Mouse (Mus musculus) limb, embryonic 14.5 days (tissue): ENCODE data around the gene Mia2. TPM values are rescaled to one million over a fixed set of nuclear protein-coding genes. Genes with fewer than 3 reads are reported as not detected.

ENCODE experiments used
- ATAC-seq: fragments of 200-750 bp; cut with Nextera tagmentation; 2 replicates; pipeline ENCODE4 v1.8.0; 2017; ENCODE audit warnings: low read depth, moderate number of reproducible peaks, moderate TSS enrichment; ENCODE audit not compliant: low FRiP score
- DNase-seq: peaks from one replicate; pipeline ENCODE4 v3.0.0-alpha.2; 2015; ENCODE audit warnings: low spot score
- H3K27ac ChIP-seq: fragments of 300-500 bp; sonication (generic); replicated peaks from 2 replicates; pipeline ENCODE4 v1.5.1; 2014; ENCODE audit warnings: low read depth, mild to moderate bottlenecking, low read length, moderate library complexity, mixed read lengths
- H3K27me3 ChIP-seq: fragments of 300-500 bp; sonication (generic); 2 replicates; pipeline ENCODE4 v1.6.1; 2014; ENCODE audit warnings: low read length, mixed read lengths; ENCODE audit not compliant: control insufficient read depth, insufficient read depth
- H3K36me3 ChIP-seq: fragments of 300-500 bp; sonication (generic); 2 replicates; pipeline ENCODE4 v1.6.1; 2014; ENCODE audit warnings: mild to moderate bottlenecking, low read length, moderate library complexity, mixed read lengths; ENCODE audit not compliant: control insufficient read depth, insufficient read depth
- H3K4me1 ChIP-seq: fragments of 300-500 bp; sonication (generic); 2 replicates; pipeline ENCODE4 v1.6.1; 2014; ENCODE audit warnings: antibody characterized with exemption, low read length, mixed read lengths; ENCODE audit not compliant: control insufficient read depth, insufficient read depth
- H3K4me2 ChIP-seq: fragments of 300-500 bp; sonication (generic); replicated peaks from 2 replicates; pipeline ENCODE4 v1.6.1; 2014; ENCODE audit warnings: low read depth, mild to moderate bottlenecking, low read length, moderate library complexity; ENCODE audit not compliant: severe bottlenecking
- H3K4me3 ChIP-seq: fragments of 300-500 bp; sonication (generic); replicated peaks from 2 replicates; pipeline ENCODE4 v1.5.1; 2014; ENCODE audit warnings: low read length
- H3K9ac ChIP-seq: fragments of 300-500 bp; sonication (generic); 2 replicates; pipeline ENCODE4 v1.6.1; 2014; ENCODE audit warnings: mild to moderate bottlenecking, low read depth, low read length, moderate library complexity; ENCODE audit not compliant: severe bottlenecking
- H3K9me3 ChIP-seq: fragments of 300-500 bp; sonication (generic); 2 replicates; pipeline ENCODE4 v1.6.1; 2016; ENCODE audit warnings: low read length; ENCODE audit not compliant: control insufficient read depth
- POLR2A ChIP-seq: fragments of 200-500 bp; IDR thresholded peaks from 2 replicates; pipeline ENCODE4 v1.8.0; 2012; ENCODE audit warnings: inconsistent platforms, mild to moderate bottlenecking, moderate library complexity, borderline replicate concordance; ENCODE audit not compliant: insufficient read depth, insufficient read length; ENCODE audit errors: extremely low read depth
- WGBS: fragments of 180-500 bp; shearing (Covaris S2); extraction: QIAGEN DNeasy Blood & Tissue Kit; methylation state at CpG from one replicate; pipeline ENCODE4 v1.1.7; 2014; 5-methylcytosine and 5-hydroxymethylcytosine counted together
- polyA plus RNA-seq, 2 experiments: library from polyadenylated mRNA; depleted of rRNA in 1 of 2; stranded (reverse) in 1 of 2; unstranded in 1 of 2; fragments of >200 nt; fragmentation: Nextera tagmentation in 1 of 2; extraction: Ambion mirVana in 1 of 2; gene quantifications; 2 replicates each; pipeline versions ENCODE4 v1.2.1 to v1.2.3; 2012 to 2014

Mia2 gene
- polyA plus RNA-seq, 2 experiments: 59.1 to 61.8 TPM

- Histone ChIP-seq H3K9ac (no peak overlapping the region), H3K36me3 (peaks cover 17% of the 10 kb centered on the region), H3K27me3 (no peaks in the 10 kb centered on the region), H3K4me3 (no peak overlapping the region), H3K27ac (no peak overlapping the region), H3K9me3 (no peaks in the 10 kb centered on the region), H3K4me1 (peaks cover 16% of the 10 kb centered on the region), H3K4me2 (no peak overlapping the region)
- DNase-seq (no peak), ATAC-seq (no peak)
- WGBS: 94% methylated on average over 4 of the region's 4 CpGs
- no peak for TF ChIP-seq POLR2A
Observed at GRCm38 (mm10) chr12:59135096-59135495, 39.5 kb downstream of the Mia2 start.

DNA sequence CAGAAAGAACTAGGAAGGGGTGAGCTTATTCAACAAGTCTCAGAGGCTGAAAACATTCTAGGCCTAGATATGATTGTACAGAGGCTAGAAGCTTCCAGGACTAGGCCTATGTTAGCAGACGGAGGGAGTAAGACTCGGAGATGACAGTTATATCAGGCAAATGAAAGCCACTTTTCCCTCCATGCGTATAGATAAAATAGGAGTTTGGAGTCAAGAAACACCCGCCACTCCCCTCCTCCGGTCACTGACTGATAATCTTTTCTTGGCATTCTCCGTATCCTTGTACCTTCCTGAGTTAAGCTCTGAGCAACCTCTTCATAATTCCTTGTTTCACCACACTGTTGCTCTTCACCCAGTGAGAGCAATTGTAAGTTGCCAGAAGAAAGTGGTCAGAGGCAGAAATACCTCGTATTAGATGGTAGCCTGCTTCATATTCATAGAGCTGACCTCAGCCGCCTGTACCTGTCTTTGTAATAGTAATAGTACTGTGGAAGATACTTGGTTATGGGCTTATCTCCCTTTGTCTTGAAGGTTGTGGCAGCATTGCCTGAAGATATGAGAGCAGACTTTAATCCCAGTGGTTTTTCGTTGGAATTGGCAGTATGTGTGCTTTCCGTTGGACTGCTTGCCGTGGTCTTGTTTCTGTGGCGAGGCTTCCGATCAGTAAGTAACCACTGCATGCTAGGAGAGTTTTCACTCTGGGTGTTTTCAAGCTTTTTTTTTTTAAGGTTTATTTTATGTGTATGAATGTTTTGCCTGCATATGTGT is 40.1 kb downstream of the Mia2 start:
- TF ChIP-seq POLR2A: no peak
- Histone ChIP-seq H3K27ac (no peak overlapping the region), H3K9me3 (no peaks in the 10 kb centered on the region), H3K36me3 (peaks cover 20% of the 10 kb centered on the region), H3K9ac (no peak overlapping the region), H3K27me3 (no peaks in the 10 kb centered on the region), H3K4me3 (no peak overlapping the region), H3K4me2 (no peak overlapping the region), H3K4me1 (peaks cover 13% of the 10 kb centered on the region)
- DNase-seq: no peak
- 93% methylated on average over 13 of the region's 13 CpGs for WGBS
- ATAC-seq: no peak

DNA sequence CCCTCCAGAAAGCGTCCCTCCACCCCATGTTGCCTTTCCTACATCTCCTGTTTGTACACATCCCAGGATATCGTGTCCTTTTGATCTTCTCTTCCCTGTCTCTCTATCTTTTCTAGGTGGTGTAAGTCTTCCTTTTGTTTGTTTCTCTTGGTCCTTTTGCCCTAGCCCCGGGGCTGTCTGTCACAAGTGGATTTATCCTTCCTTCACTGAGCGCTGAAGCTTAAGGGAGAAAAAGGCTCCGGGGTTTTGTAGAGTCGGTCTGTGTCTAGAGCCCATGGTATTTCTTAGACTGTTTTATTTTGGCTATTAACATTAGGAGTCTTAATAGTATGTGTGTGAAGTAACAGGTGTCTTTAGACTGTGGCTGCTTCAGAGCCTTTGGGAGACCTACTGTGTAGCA is 41.4 kb downstream of the Mia2 start:
- H3K9ac ChIP-seq: no peak overlapping the region
- H3K27ac ChIP-seq: no peak overlapping the region
- no peak overlapping the region for H3K4me3 ChIP-seq
- H3K4me2 ChIP-seq: no peak overlapping the region
- ATAC-seq (no peak), DNase-seq (no peak)
- no peaks in the 10 kb centered on the region for H3K9me3 ChIP-seq
- H3K27me3 ChIP-seq: no peaks in the 10 kb centered on the region
- WGBS: 85% methylated on average over 6 of the region's 6 CpGs
- no peak for TF ChIP-seq POLR2A
- peaks cover 32% of the 10 kb centered on the region for H3K36me3 ChIP-seq
- peaks cover 13% of the 10 kb centered on the region for H3K4me1 ChIP-seq

GRCm38 (mm10) chr12:59139372-59139771 is 43.8 kb downstream of the Mia2 start:
- no peak overlapping the region for H3K27ac ChIP-seq
- H3K4me1 ChIP-seq: no peaks in the 10 kb centered on the region
- TF ChIP-seq POLR2A: no peak
- H3K4me3 ChIP-seq: no peak overlapping the region
- no peak overlapping the region for H3K4me2 ChIP-seq
- 78% methylated on average over 2 of the region's 2 CpGs for WGBS
- H3K9me3 ChIP-seq: no peaks in the 10 kb centered on the region
- H3K36me3 ChIP-seq: peaks cover 42% of the 10 kb centered on the region
- H3K9ac ChIP-seq: no peak overlapping the region
- ATAC-seq (no peak), DNase-seq (no peak)
- H3K27me3 ChIP-seq: no peaks in the 10 kb centered on the region

GRCm38 (mm10) chr12:59145130-59145529 is 49.5 kb downstream of the Mia2 start:
- peaks cover 71% of the 10 kb centered on the region for H3K36me3 ChIP-seq
- no peak overlapping the region for H3K4me2 ChIP-seq
- no peak overlapping the region for H3K4me3 ChIP-seq
- no peaks in the 10 kb centered on the region for H3K4me1 ChIP-seq
- H3K9ac ChIP-seq: no peak overlapping the region
- no peaks in the 10 kb centered on the region for H3K27me3 ChIP-seq
- DNase-seq (no peak), ATAC-seq (no peak)
- TF ChIP-seq POLR2A: no peak
- no peaks in the 10 kb centered on the region for H3K9me3 ChIP-seq
- H3K27ac ChIP-seq: no peak overlapping the region

DNA sequence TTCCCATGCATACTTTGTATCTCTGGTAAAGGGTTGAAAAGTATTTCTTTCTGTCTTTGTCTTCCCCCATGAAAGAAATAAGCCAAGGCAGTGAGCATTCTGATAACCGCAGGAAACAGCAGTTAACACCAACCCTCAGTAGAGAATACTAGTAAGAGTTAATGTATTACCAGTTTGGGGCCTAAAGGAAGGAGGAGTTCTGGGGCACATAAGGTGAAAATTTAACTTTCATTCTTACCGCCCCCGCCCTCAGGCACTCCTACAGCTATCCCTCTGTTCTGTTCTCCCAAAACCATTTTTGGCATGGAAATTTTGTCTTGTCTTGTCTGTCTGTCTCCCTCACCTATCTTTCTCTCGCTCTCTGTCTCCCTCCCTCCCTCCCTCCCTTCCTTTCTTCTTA is 54.1 kb downstream of the Mia2 start:
- Histone ChIP-seq H3K4me1 (no peaks in the 10 kb centered on the region), H3K36me3 (peaks cover 81% of the 10 kb centered on the region), H3K4me3 (no peak overlapping the region), H3K27ac (no peak overlapping the region), H3K27me3 (no peaks in the 10 kb centered on the region), H3K9me3 (no peaks in the 10 kb centered on the region), H3K4me2 (no peak overlapping the region), H3K9ac (no peak overlapping the region)
- DNase-seq (no peak), ATAC-seq (no peak)
- no peak for TF ChIP-seq POLR2A
- 91% methylated on average over 4 of the region's 4 CpGs for WGBS
